Mouse (Mus musculus): Measurements from ENCODE around the gene Hsdl2. TPM values are rescaled to one million over a fixed set of nuclear protein-coding genes. Genes with fewer than 3 reads are reported as not detected.
"Not testable (repeated sequence)": the region's sequence is repeated elsewhere in the genome, so short reads cannot be mapped to it uniquely, and the experiment has no call there.

Gene Hsdl2
- total RNA-seq, 2 experiments from 2014 or later = 24.4 to 26.2 TPM

- intact Hi-C loops (cut with DNase I) = no loop called here
- DNase-seq (ENCODE audit: low spot score in 2 of 2) = no peak
These were observed 23.2 kb upstream of the Hsdl2 start for GRCm38 (mm10) chr4:59558096-59558720.

GRCm38 (mm10) chr4:59560141-59560540 lies 21.2 kb upstream of the Hsdl2 start:
- DNase-seq (ENCODE audit: low spot score in 2 of 2) = no peak
- intact Hi-C loops (cut with DNase I) = no loop called here

- DNase-seq (ENCODE audit: low spot score in 2 of 2) = no peak
- intact Hi-C loops (cut with DNase I) = no loop called here
These were observed 17.2 kb upstream of the Hsdl2 start for GRCm38 (mm10) chr4:59564128-59564527.

- DNase-seq (ENCODE audit: low spot score in 2 of 2) = no peak
- intact Hi-C loops (cut with DNase I) = loop anchor here (5.0 kb wide), 2 partner anchors 183 to 468 kb away; no protein-coding TSS in a partner anchor
These were observed 15.7 kb upstream of the Hsdl2 start for GRCm38 (mm10) chr4:59565571-59566188.

- no peak for DNase-seq (ENCODE audit: low spot score in 2 of 2)
- intact Hi-C loops (cut with DNase I) = loop anchor here (5.0 kb wide), 2 partner anchors 185 to 470 kb away; no protein-coding TSS in a partner anchor
These were observed 13.6 kb upstream of the Hsdl2 start for GRCm38 (mm10) chr4:59567576-59568260.

- intact Hi-C loops (cut with DNase I) = loop anchor here (1.0 to 5.0 kb wide), 3 partner anchors 187 to 472 kb away; no protein-coding TSS in a partner anchor
- peak; percentile 48 to 72 for DNase-seq (ENCODE audit: low spot score in 2 of 2)
These were observed 11.8 kb upstream of the Hsdl2 start for GRCm38 (mm10) chr4:59569538-59569937.

GRCm38 (mm10) chr4:59570519-59570918 lies 10.8 kb upstream of the Hsdl2 start:
- intact Hi-C loops (cut with DNase I) = not testable (repeated sequence)

GRCm38 (mm10) chr4:59572521-59573118 lies 8.7 kb upstream of the Hsdl2 start:
- no peak for DNase-seq (ENCODE audit: low spot score in 2 of 2)

More at GRCm38 (mm10) chr4:59570519-59570918, 10.8 kb upstream of the Hsdl2 start:
- DNase-seq (ENCODE audit: low spot score in 2 of 2) = not testable (repeated sequence)

GRCm38 (mm10) chr4:59575184-59575958 lies 6.0 kb upstream of the Hsdl2 start:
- intact Hi-C loops (cut with DNase I) = no loop called here
- no peak for DNase-seq (ENCODE audit: low spot score in 2 of 2)

More at GRCm38 (mm10) chr4:59572521-59573118, 8.7 kb upstream of the Hsdl2 start:
- intact Hi-C loops (cut with DNase I) = no loop called here

- intact Hi-C loops (cut with DNase I) = no loop called here
- no peak for DNase-seq (ENCODE audit: low spot score in 2 of 2)
These were observed 675 bp upstream of the Hsdl2 start for GRCm38 (mm10) chr4:59580495-59581281.

GRCm38 (mm10) chr4:59582186-59582585 lies 823 bp downstream of the Hsdl2 start:
- intact Hi-C loops (cut with DNase I) = no loop called here
- no peak for DNase-seq (ENCODE audit: low spot score in 2 of 2)

- intact Hi-C loops (cut with DNase I) = no loop called here
- DNase-seq (ENCODE audit: low spot score in 2 of 2) = no peak
These were observed 3.7 kb downstream of the Hsdl2 start for GRCm38 (mm10) chr4:59585097-59585496.

- no peak for DNase-seq (ENCODE audit: low spot score in 2 of 2)
- intact Hi-C loops (cut with DNase I) = no loop called here
These were observed 6.0 kb downstream of the Hsdl2 start for GRCm38 (mm10) chr4:59587215-59587871.

- intact Hi-C loops (cut with DNase I) = no loop called here
- no peak for DNase-seq (ENCODE audit: low spot score in 2 of 2)
These were observed 6.5 kb downstream of the Hsdl2 start for GRCm38 (mm10) chr4:59587872-59588226.

- DNase-seq (ENCODE audit: low spot score in 2 of 2) = no peak
- intact Hi-C loops (cut with DNase I) = no loop called here
These were observed 13.3 kb downstream of the Hsdl2 start for GRCm38 (mm10) chr4:59594614-59595013.

- DNase-seq (ENCODE audit: low spot score in 2 of 2) = no peak
- intact Hi-C loops (cut with DNase I) = no loop called here
These were observed 15.2 kb downstream of the Hsdl2 start for GRCm38 (mm10) chr4:59596556-59596955.

GRCm38 (mm10) chr4:59602704-59603103 lies 21.3 kb downstream of the Hsdl2 start:
- no peak for DNase-seq (ENCODE audit: low spot score in 2 of 2)
- intact Hi-C loops (cut with DNase I) = no loop called here

- DNase-seq (ENCODE audit: low spot score in 2 of 2) = no peak
- intact Hi-C loops (cut with DNase I) = no loop called here
These were observed 23.5 kb downstream of the Hsdl2 start for GRCm38 (mm10) chr4:59604892-59605291.
